Mouse (Mus musculus) CD8-positive naive resting alpha-beta T cell, adult 57 days (primary cell): ENCODE measurements around the gene Insm2. TPM values are rescaled to one million over a fixed set of nuclear protein-coding genes. Genes with fewer than 3 reads are reported as not detected.

Experiments used
- total RNA-seq: library from RNA; stranded (reverse); gene quantifications from one replicate; pipeline ENCODE4 v1.2.4, GENCODE M21; 2023

The Insm2 gene
- total RNA-seq = not detected

DNA sequence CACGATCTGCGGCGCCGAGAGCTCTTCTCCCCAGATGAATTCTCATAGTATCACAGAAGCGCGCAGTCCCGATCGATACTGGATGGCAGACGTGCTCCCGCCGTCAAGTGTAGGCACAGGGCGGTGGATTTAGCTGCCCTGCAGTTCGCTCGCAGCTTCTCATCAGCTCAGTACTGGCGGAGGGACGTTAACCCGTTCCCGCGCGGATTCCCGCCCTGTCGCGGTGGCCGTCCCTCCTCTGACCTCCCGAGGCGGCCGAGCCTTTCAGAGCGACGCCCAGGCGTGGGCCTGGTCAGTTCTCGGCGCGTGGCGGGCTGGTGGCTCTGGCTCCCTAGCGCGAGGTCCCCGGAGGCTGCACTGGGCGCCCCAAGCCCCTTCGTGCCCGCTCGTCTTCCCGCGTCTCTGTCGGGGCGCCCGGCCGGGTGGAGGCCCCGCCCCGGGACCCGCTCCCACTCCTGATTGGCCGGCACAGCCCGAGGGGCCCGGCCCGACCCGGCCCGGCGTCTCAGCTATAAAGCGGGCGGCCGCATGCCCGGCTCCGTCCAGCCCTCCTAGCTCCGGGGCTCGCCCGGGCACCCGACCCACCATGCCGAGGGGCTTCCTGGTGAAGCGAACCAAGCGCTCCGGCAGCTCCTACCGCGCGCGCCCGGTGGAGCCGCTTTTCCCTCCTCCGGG lies at the start of gene Insm2:
Insm2 (plus strand) TSS at position 541 of the 675 bp plus-strand sequence.

DNA sequence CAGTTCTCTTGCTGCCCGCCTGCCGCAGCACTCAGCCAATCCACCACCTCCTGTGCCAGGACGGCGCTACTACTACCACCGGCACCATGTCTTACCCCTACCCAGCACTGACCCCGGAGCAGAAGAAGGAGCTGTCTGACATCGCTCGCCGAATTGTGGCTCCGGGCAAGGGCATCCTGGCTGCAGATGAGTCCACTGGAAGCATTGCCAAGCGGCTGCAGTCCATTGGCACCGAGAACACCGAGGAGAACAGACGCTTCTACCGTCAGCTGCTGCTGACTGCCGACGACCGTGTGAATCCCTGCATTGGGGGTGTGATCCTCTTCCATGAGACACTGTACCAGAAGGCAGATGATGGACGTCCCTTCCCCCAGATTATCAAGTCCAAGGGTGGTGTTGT lies 34.0 kb upstream of the Insm2 start, which contains the start of gene Aldoart2:
Aldoart2 (plus strand) TSS at position 34 of the 400 bp plus-strand sequence.

Other genes with a start within 250 kb of the Insm2 start
- gene Psma6, start 215.2 kb upstream of the Insm2 start, total RNA-seq = 92.4 TPM
- 154 TPM for gene Nfkbia, start 106.8 kb upstream of the Insm2 start, total RNA-seq
- gene Aldoart2, start 34.2 kb upstream of the Insm2 start, total RNA-seq = not detected
- 63.5 TPM for gene Ralgapa1, start 221.7 kb downstream of the Insm2 start, total RNA-seq
- 24.4 TPM for gene Brms1l, start 236.9 kb downstream of the Insm2 start, total RNA-seq